Mouse (Mus musculus) lung, adult 2 months (tissue): ENCODE data around the gene Ptger4. TPM values are rescaled to one million over a fixed set of nuclear protein-coding genes. Genes with fewer than 3 reads are reported as not detected.

ENCODE experiments used
- DNase-seq: peaks from one replicate; pipeline ENCODE4 v3.0.0; 2022
- H3K4me1 ChIP-seq: fragments of 200-500 bp; 2 replicates; pipeline ENCODE4 v1.6.1; 2011; ENCODE audit warnings: low read length; ENCODE audit not compliant: control insufficient read depth, insufficient read depth
- H3K4me3 ChIP-seq: fragments of 200-500 bp; replicated peaks from 2 replicates; pipeline ENCODE3; 2011; ENCODE audit warnings: low read depth, mild to moderate bottlenecking, control low read depth, low read length; ENCODE audit errors: extremely low read depth
- CTCF ChIP-seq: fragments of 200-500 bp; IDR thresholded peaks from 2 replicates; pipeline ENCODE4 v1.5.1; 2011; ENCODE audit warnings: mild to moderate bottlenecking, low read length, control low read depth; ENCODE audit not compliant: insufficient read depth
- POLR2A ChIP-seq: fragments of 200-500 bp; IDR thresholded peaks from 2 replicates; pipeline ENCODE4 v1.6.1; 2011; ENCODE audit warnings: low read depth, mild to moderate bottlenecking, control low read depth, low read length, borderline replicate concordance; ENCODE audit errors: extremely low read depth
- WGBS: fragments of 180-500 bp; shearing (Covaris S2); methylation state at CpG from one replicate; pipeline ENCODE4 v1.1.7; 2018; 5-methylcytosine and 5-hydroxymethylcytosine counted together
- polyA plus RNA-seq: library from polyadenylated mRNA; depleted of rRNA; stranded (reverse); fragments of >200 nt; gene quantifications from 2 replicates; pipeline ENCODE4 v1.2.3, GENCODE M21; 2012; rRNA removed

Gene Ptger4
- polyA plus RNA-seq, 1 experiment: 6.9 TPM

GRCm38 (mm10) chr15:5185366-5186292, 58.4 kb downstream of the Ptger4 start, which contains the start of gene Ttc33:
Gene Ttc33 (plus strand): TSS chr15:5185525.
- peak; percentile 80 for DNase-seq
- H3K4me1 ChIP-seq: peaks cover 12% of the 10 kb centered on the region
- H3K4me3 ChIP-seq: peak within 1 kb of the TSS; percentile 92
- under 1% methylated on average over 55 of the region's 55 CpGs for whole genome bisulfite sequencing
- peak; percentile 48; the same call in 1 of the 2 replicates for TF ChIP-seq POLR2A
- no peak for TF ChIP-seq CTCF

DNA sequence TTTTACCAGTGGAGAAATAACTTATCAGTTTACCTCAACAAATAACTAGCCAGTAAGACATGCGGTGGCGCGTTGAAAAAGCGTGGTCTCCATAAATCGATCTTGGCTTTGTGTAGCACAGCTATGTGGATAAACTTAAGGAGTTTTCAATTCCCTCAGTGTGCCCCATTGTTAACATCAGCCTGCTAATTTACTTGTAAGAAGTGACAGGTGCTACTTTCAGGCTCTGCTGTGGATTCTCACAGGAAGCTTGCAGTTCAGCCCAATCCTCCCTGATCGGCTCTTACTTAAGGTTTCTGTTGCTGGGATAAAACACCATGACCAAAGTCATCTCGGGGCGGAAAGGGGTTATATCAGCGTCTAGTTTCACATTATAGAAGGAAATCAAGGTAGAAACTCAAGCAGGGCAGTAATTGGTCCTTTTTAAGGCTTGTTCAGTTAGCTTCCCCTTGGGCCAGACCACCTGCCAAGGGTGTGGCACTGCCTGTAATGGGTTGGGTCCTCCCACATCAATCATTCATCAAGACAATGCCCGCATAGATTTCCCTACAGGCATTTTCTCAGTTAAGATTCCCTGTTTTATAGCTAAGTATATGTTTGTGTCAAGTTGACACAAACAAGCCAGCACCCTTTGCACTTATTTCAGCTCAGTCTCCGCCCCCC, 59.2 kb downstream of the Ptger4 start:
- H3K4me3 ChIP-seq: peak overlapping the region; percentile 92
- H3K4me1 ChIP-seq: peaks cover 12% of the 10 kb centered on the region
- no peak for DNase-seq
- WGBS: 40% methylated on average over 11 of the region's 11 CpGs
- TF ChIP-seq POLR2A (no peak), CTCF (no peak)

GRCm38 (mm10) chr15:5173217-5173820, 70.7 kb downstream of the Ptger4 start:
- H3K4me1 ChIP-seq: no peaks in the 10 kb centered on the region
- no peak for DNase-seq
- no peak overlapping the region for H3K4me3 ChIP-seq
- WGBS: 81% methylated on average over 12 of the region's 12 CpGs
- no peak for TF ChIP-seq POLR2A
- TF ChIP-seq CTCF: no peak

DNA sequence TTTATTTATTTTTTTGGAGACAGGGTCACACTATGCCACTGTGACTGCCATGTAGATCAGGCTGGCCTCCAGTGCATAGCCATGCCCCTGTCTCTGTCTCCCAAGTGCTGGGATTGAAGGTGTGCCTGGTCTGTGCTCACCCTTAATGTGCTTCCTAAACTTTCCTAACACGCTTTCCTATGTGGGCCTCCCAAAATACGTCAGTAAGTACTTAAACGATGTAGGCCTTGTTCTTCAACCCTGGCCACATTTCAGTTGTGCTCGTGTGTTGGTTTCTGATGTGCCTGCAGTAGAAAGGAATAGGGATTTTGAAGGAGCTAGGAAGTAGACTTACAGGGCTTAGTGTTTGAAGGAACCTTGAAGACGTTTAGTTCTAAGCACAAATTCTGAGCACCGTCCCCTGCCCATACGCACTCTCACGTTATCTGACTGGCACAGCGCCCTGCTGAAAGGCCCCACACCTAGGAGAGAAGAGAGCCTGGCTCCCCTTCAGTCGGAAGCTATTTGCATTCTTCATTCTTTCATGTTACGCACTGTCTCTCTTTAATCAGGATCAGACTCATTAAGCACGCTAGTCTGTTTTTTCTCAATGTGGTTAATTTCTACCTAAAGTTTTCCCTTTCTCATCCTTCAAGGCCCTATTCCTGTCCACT, 78.7 kb downstream of the Ptger4 start:
- TF ChIP-seq CTCF: no peak
- TF ChIP-seq POLR2A: no peak
- no peak for DNase-seq
- Histone ChIP-seq H3K4me3 (no peak overlapping the region), H3K4me1 (no peaks in the 10 kb centered on the region)
- WGBS: 81% methylated on average over 12 of the region's 12 CpGs

DNA sequence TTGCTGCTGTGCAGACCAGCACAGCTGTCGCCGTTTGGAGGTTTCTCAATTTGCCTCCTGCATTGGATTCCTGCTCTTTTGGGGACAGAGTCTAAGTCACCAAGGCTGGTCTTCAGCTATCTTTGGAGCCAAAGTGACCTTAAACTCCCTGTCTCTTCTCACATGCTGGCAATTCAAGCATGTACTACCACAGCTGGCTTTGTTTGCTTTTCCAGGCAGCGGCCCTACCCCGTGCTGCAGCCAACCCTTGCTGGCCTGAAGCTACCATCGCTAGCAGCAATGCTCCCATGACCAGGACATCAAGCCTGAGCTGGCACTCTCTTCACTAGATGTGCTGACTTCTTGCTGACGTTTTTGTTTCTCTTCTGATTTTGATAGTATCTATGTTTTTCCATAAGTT, 85.2 kb downstream of the Ptger4 start:
- Histone ChIP-seq H3K4me3 (no peak overlapping the region), H3K4me1 (peaks cover 15% of the 10 kb centered on the region)
- no peak for DNase-seq
- TF ChIP-seq CTCF: no peak
- no peak for TF ChIP-seq POLR2A
- 45% methylated on average over 6 of the region's 6 CpGs for WGBS

DNA sequence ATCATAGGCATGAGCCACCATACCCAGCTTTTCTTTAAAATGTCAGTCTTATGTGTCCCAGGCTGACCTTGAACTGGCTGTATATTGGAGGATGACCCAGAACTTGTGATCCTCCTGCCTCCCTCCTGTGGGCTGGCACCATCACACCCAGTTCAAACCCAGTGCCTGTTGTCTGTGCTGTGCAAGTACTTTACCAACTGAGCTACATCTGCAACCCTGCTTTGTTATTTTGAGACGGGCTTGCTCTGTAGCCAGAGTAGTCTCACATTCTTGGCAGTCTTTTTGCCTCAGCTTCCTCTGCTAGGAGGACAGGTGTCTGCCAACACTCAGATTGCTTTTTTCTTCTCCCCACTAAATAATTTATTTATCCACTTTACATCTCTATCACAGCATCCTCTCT, 86.6 kb downstream of the Ptger4 start:
- no peak for DNase-seq
- 30% methylated on average over 1 of the region's 1 CpGs for WGBS
- Histone ChIP-seq H3K4me3 (no peak overlapping the region), H3K4me1 (peaks cover 15% of the 10 kb centered on the region)
- no peak for TF ChIP-seq CTCF

Other genes starting within 250 kb of the Ptger4 start
- gene C7, start 180.4 kb downstream of the Ptger4 start, polyA plus RNA-seq: 36.2 and 39.7 TPM in 2 replicates
- gene Card6, start 135.6 kb downstream of the Ptger4 start, polyA plus RNA-seq: 3.1 and 3.3 TPM in 2 replicates
- 611 and 778 TPM in 2 replicates for gene Rpl37, start 127.5 kb downstream of the Ptger4 start, polyA plus RNA-seq
- 4.3 and 7.6 TPM in 2 replicates for gene Prkaa1, start 100.3 kb downstream of the Ptger4 start, polyA plus RNA-seq
- 3.6 and 8.0 TPM in 2 replicates for gene Ttc33, start 58.7 kb downstream of the Ptger4 start, polyA plus RNA-seq